Mouse (Mus musculus): ENCODE results near the gene Tns3. TPM values are rescaled to one million over a fixed set of nuclear protein-coding genes. Genes with fewer than 3 reads are reported as not detected.
"Not testable (repeated sequence)": the region's sequence is repeated elsewhere in the genome, so short reads cannot be mapped to it uniquely, and the experiment has no call there.

Tns3 gene
- polyA plus RNA-seq, 1 experiment, result 29.2 TPM

- Histone ChIP-seq H3K27me3 (ENCODE audit: control insufficient read depth, insufficient read depth, low read length) (no peaks in the 10 kb centered on the region; the same call in 1 of the 2 replicates), H3K4me3 (replicated peaks; ENCODE audit: insufficient read depth, low read depth, low read length) (peak overlapping the region; percentile 60), H3K4me1 (ENCODE audit: control insufficient read depth, insufficient read depth, low read length) (no peaks in the 10 kb centered on the region), H3K27ac (ENCODE audit: insufficient read depth, low read length) (no peak overlapping the region)
- no peak for TF ChIP-seq CTCF (IDR thresholded peaks at IDR 0.05; ENCODE audit: borderline replicate concordance, insufficient read depth, low read depth, low read length)
- TF ChIP-seq POLR2A (IDR thresholded peaks at IDR 0.05; ENCODE audit: borderline replicate concordance, insufficient read depth, low read length), result no peak
- peak; percentile 9 to 14 for DNase-seq
- WGBS, result under 1% methylated on average over 74 of the region's 74 CpGs
Measured at GRCm38 (mm10) chr11:8624179-8624886, 40.0 kb downstream of the Tns3 start.

GRCm38 (mm10) chr11:8623852-8624178, 40.5 kb downstream of the Tns3 start:
- Histone ChIP-seq H3K27ac (ENCODE audit: insufficient read depth, low read length) (no peak overlapping the region), H3K27me3 (ENCODE audit: control insufficient read depth, insufficient read depth, low read length) (no peaks in the 10 kb centered on the region; the same call in 1 of the 2 replicates), H3K4me3 (replicated peaks; ENCODE audit: insufficient read depth, low read depth, low read length) (peak overlapping the region; percentile 60), H3K4me1 (ENCODE audit: control insufficient read depth, insufficient read depth, low read length) (no peaks in the 10 kb centered on the region)
- 2% methylated on average over 20 of the region's 20 CpGs for WGBS
- TF ChIP-seq POLR2A (IDR thresholded peaks at IDR 0.05; ENCODE audit: borderline replicate concordance, insufficient read depth, low read length) (no peak), CTCF (IDR thresholded peaks at IDR 0.05; ENCODE audit: borderline replicate concordance, insufficient read depth, low read depth, low read length) (no peak)
- DNase-seq, result no peak

- no peak overlapping the region for H3K27ac ChIP-seq (ENCODE audit: insufficient read depth, low read length)
- H3K4me3 ChIP-seq (replicated peaks; ENCODE audit: insufficient read depth, low read depth, low read length), result no peak overlapping the region
- TF ChIP-seq POLR2A (IDR thresholded peaks at IDR 0.05; ENCODE audit: borderline replicate concordance, insufficient read depth, low read length) (no peak), CTCF (IDR thresholded peaks at IDR 0.05; ENCODE audit: borderline replicate concordance, insufficient read depth, low read depth, low read length) (no peak)
- DNase-seq, result no peak
- H3K27me3 ChIP-seq (ENCODE audit: control insufficient read depth, insufficient read depth, low read length), result no peaks in the 10 kb centered on the region; the same call in 1 of the 2 replicates
- H3K4me1 ChIP-seq (ENCODE audit: control insufficient read depth, insufficient read depth, low read length), result no peaks in the 10 kb centered on the region
- 55% methylated on average over 6 of the region's 6 CpGs for WGBS
Measured at GRCm38 (mm10) chr11:8622668-8623067, 41.7 kb downstream of the Tns3 start.

- H3K27me3 ChIP-seq (ENCODE audit: control insufficient read depth, insufficient read depth, low read length); H3K4me1 ChIP-seq (ENCODE audit: control insufficient read depth, insufficient read depth, low read length); H3K4me3 ChIP-seq (replicated peaks; ENCODE audit: insufficient read depth, low read depth, low read length); DNase-seq; H3K27ac ChIP-seq (ENCODE audit: insufficient read depth, low read length): not testable (repeated sequence)
- 95% methylated on average over 7 of the region's 7 CpGs for WGBS
Measured at GRCm38 (mm10) chr11:8619111-8619510, 45.2 kb downstream of the Tns3 start.

GRCm38 (mm10) chr11:8618301-8618700, 46.0 kb downstream of the Tns3 start:
- no peak for TF ChIP-seq POLR2A (IDR thresholded peaks at IDR 0.05; ENCODE audit: borderline replicate concordance, insufficient read depth, low read length)
- no peak for TF ChIP-seq CTCF (IDR thresholded peaks at IDR 0.05; ENCODE audit: borderline replicate concordance, insufficient read depth, low read depth, low read length)
- no peak for DNase-seq
- 75% methylated on average over 10 of the region's 10 CpGs for WGBS
- Histone ChIP-seq H3K4me1 (ENCODE audit: control insufficient read depth, insufficient read depth, low read length) (no peaks in the 10 kb centered on the region), H3K27ac (ENCODE audit: insufficient read depth, low read length) (no peak overlapping the region), H3K27me3 (ENCODE audit: control insufficient read depth, insufficient read depth, low read length) (no peaks in the 10 kb centered on the region; the same call in 1 of the 2 replicates), H3K4me3 (replicated peaks; ENCODE audit: insufficient read depth, low read depth, low read length) (no peak overlapping the region)

GRCm38 (mm10) chr11:8615436-8615835, 48.9 kb downstream of the Tns3 start:
- DNase-seq, result no peak
- Histone ChIP-seq H3K27ac (ENCODE audit: insufficient read depth, low read length) (no peak overlapping the region), H3K4me1 (ENCODE audit: control insufficient read depth, insufficient read depth, low read length) (no peaks in the 10 kb centered on the region), H3K4me3 (replicated peaks; ENCODE audit: insufficient read depth, low read depth, low read length) (no peak overlapping the region), H3K27me3 (ENCODE audit: control insufficient read depth, insufficient read depth, low read length) (no peaks in the 10 kb centered on the region)
- TF ChIP-seq POLR2A (IDR thresholded peaks at IDR 0.05; ENCODE audit: borderline replicate concordance, insufficient read depth, low read length) (no peak), CTCF (IDR thresholded peaks at IDR 0.05; ENCODE audit: borderline replicate concordance, insufficient read depth, low read depth, low read length) (no peak)
- WGBS, result 85% methylated on average over 12 of the region's 12 CpGs

- Histone ChIP-seq H3K4me3 (replicated peaks; ENCODE audit: insufficient read depth, low read depth, low read length) (no peak overlapping the region), H3K27ac (ENCODE audit: insufficient read depth, low read length) (no peak overlapping the region), H3K4me1 (ENCODE audit: control insufficient read depth, insufficient read depth, low read length) (no peaks in the 10 kb centered on the region), H3K27me3 (ENCODE audit: control insufficient read depth, insufficient read depth, low read length) (no peaks in the 10 kb centered on the region)
- no peak for DNase-seq
- TF ChIP-seq CTCF (IDR thresholded peaks at IDR 0.05; ENCODE audit: borderline replicate concordance, insufficient read depth, low read depth, low read length), result no peak
- TF ChIP-seq POLR2A (IDR thresholded peaks at IDR 0.05; ENCODE audit: borderline replicate concordance, insufficient read depth, low read length), result no peak
- 72% methylated on average over 7 of the region's 7 CpGs for WGBS
Measured at GRCm38 (mm10) chr11:8610456-8610855, 53.9 kb downstream of the Tns3 start.

- no peak for DNase-seq
- Histone ChIP-seq H3K4me1 (ENCODE audit: control insufficient read depth, insufficient read depth, low read length) (no peaks in the 10 kb centered on the region), H3K27me3 (ENCODE audit: control insufficient read depth, insufficient read depth, low read length) (no peaks in the 10 kb centered on the region), H3K27ac (ENCODE audit: insufficient read depth, low read length) (no peak overlapping the region), H3K4me3 (replicated peaks; ENCODE audit: insufficient read depth, low read depth, low read length) (no peak overlapping the region)
- TF ChIP-seq POLR2A (IDR thresholded peaks at IDR 0.05; ENCODE audit: borderline replicate concordance, insufficient read depth, low read length) (no peak), CTCF (IDR thresholded peaks at IDR 0.05; ENCODE audit: borderline replicate concordance, insufficient read depth, low read depth, low read length) (no peak)
- 91% methylated on average over 12 of the region's 12 CpGs for WGBS
Measured at GRCm38 (mm10) chr11:8609873-8610272, 54.5 kb downstream of the Tns3 start.
